Mouse (Mus musculus) liver, adult 2 months (tissue): ENCODE results near the gene Gpr65. TPM values are rescaled to one million over a fixed set of nuclear protein-coding genes. Genes with fewer than 3 reads are reported as not detected.

Source experiments
- DNase-seq: peaks from one replicate; pipeline ENCODE4 v3.0.0-alpha.2; 2011; ENCODE audit warnings: low read depth, low spot score; ENCODE audit errors: extremely low read depth
- H3K27ac ChIP-seq: fragments of 200-500 bp; replicated peaks from 2 replicates; pipeline ENCODE4 v1.5.1; 2012; ENCODE audit warnings: low read depth, mild to moderate bottlenecking, control low read depth, inconsistent platforms, low read length; ENCODE audit not compliant: insufficient read depth
- H3K27me3 ChIP-seq: fragments of 200-500 bp; 2 replicates; pipeline ENCODE4 v1.6.1; 2012; ENCODE audit warnings: mild to moderate bottlenecking, moderate library complexity, low read length, inconsistent platforms; ENCODE audit not compliant: control insufficient read depth, insufficient read depth
- H3K36me3 ChIP-seq: fragments of 200-500 bp; 2 replicates; pipeline ENCODE4 v1.6.1; 2012; ENCODE audit warnings: low read length, inconsistent platforms; ENCODE audit not compliant: control insufficient read depth, insufficient read depth
- H3K4me1 ChIP-seq: fragments of 200-500 bp; 2 replicates; pipeline ENCODE4 v1.6.1; 2011; ENCODE audit warnings: low read length; ENCODE audit not compliant: control insufficient read depth, insufficient read depth
- H3K4me3 ChIP-seq: fragments of 200-500 bp; 2 replicates; pipeline ENCODE4 v1.5.1; 2011; ENCODE audit warnings: low read depth, mild to moderate bottlenecking, control low read depth, low read length, moderate library complexity; ENCODE audit not compliant: insufficient read depth
- H3K79me2 ChIP-seq: fragments of 200-500 bp; 2 replicates; pipeline ENCODE4 v1.6.1; 2012; ENCODE audit warnings: inconsistent platforms, mild to moderate bottlenecking, low read length, moderate library complexity; ENCODE audit not compliant: control insufficient read depth, insufficient read depth
- H3K9ac ChIP-seq: fragments of 200-500 bp; 2 replicates; pipeline ENCODE4 v1.6.1; 2012; ENCODE audit warnings: low read depth, mild to moderate bottlenecking, control low read depth, inconsistent platforms, low read length
- CTCF ChIP-seq: fragments of 200-500 bp; IDR thresholded peaks from 2 replicates; pipeline ENCODE4 v1.5.1; 2011; ENCODE audit warnings: low read depth, low read length, control low read depth
- POLR2A ChIP-seq: fragments of 200-500 bp; IDR thresholded peaks from 2 replicates; pipeline ENCODE4 v1.6.1; 2011; ENCODE audit warnings: low read length, control low read depth; ENCODE audit not compliant: insufficient read depth; ENCODE audit errors: extremely low read depth
- WGBS: fragments of 180-500 bp; shearing (Covaris S2); methylation state at CpG from one replicate; pipeline ENCODE4 v1.1.7; 2018; 5-methylcytosine and 5-hydroxymethylcytosine counted together
- polyA plus RNA-seq: library from polyadenylated mRNA; depleted of rRNA; stranded (reverse); fragments of >200 nt; gene quantifications from 2 replicates; pipeline ENCODE4 v1.2.3, GENCODE M21; 2012
- total RNA-seq: library from RNA; depleted of rRNA; stranded (reverse); fragments of >200 nt; gene quantifications from 2 replicates; pipeline ENCODE4 v1.2.3, GENCODE M21; 2014

The Gpr65 gene
- total and polyA plus RNA-seq, 2 experiments = 1.0 to 1.8 TPM

GRCm38 (mm10) chr12:98258845-98259517, 9.5 kb upstream of the Gpr65 start, which contains the start of gene Galc:
Gene Galc, minus strand, starts transcription at chr12:98259459.
- H3K9ac ChIP-seq = peak within 1 kb of the TSS; percentile 98
- H3K27ac ChIP-seq = peak within 1 kb of the TSS; percentile 77
- H3K36me3 ChIP-seq = peaks cover 1% of the 10 kb centered on the region; the same call in 1 of the 2 replicates
- peak within 1 kb of the TSS; percentile 97 for H3K4me3 ChIP-seq
- H3K79me2 ChIP-seq = no peaks in the 10 kb centered on the region
- H3K27me3 ChIP-seq = no peaks in the 10 kb centered on the region
- under 1% methylated on average over 76 of the region's 76 CpGs for WGBS
- peak; percentile 23; the same call in 1 of the 2 replicates for TF ChIP-seq POLR2A
- TF ChIP-seq CTCF = no peak
- peak; percentile 79 for DNase-seq
- peaks cover 2% of the 10 kb centered on the region; the same call in 1 of the 2 replicates for H3K4me1 ChIP-seq

GRCm38 (mm10) chr12:98259518-98259852, 8.9 kb upstream of the Gpr65 start:
- H3K4me1 ChIP-seq = peaks cover 2% of the 10 kb centered on the region; the same call in 1 of the 2 replicates
- H3K27ac ChIP-seq = peak overlapping the region; percentile 76
- 2% methylated on average over 12 of the region's 12 CpGs for WGBS
- H3K79me2 ChIP-seq = no peaks in the 10 kb centered on the region
- no peak for DNase-seq
- H3K4me3 ChIP-seq = peak overlapping the region; percentile 97
- TF ChIP-seq POLR2A = no peak
- no peak for TF ChIP-seq CTCF
- H3K9ac ChIP-seq = peak overlapping the region; percentile 79
- peaks cover 1% of the 10 kb centered on the region; the same call in 1 of the 2 replicates for H3K36me3 ChIP-seq
- H3K27me3 ChIP-seq = no peaks in the 10 kb centered on the region

- WGBS = 80% methylated on average over 9 of the region's 9 CpGs
- H3K27me3 ChIP-seq = no peaks in the 10 kb centered on the region
- H3K36me3 ChIP-seq = no peaks in the 10 kb centered on the region
- H3K9ac ChIP-seq = no peak overlapping the region
- no peak overlapping the region for H3K4me3 ChIP-seq
- peak overlapping the region; percentile 18 for H3K27ac ChIP-seq
- no peak for DNase-seq
- no peaks in the 10 kb centered on the region for H3K79me2 ChIP-seq
- no peaks in the 10 kb centered on the region for H3K4me1 ChIP-seq
- TF ChIP-seq CTCF = no peak
- TF ChIP-seq POLR2A = no peak
Measured at GRCm38 (mm10) chr12:98265697-98266096, 2.7 kb upstream of the Gpr65 start.

- Histone ChIP-seq H3K4me1 (no peaks in the 10 kb centered on the region), H3K36me3 (no peaks in the 10 kb centered on the region), H3K4me3 (peak overlapping the region; percentile 23), H3K27ac (no peak overlapping the region), H3K27me3 (no peaks in the 10 kb centered on the region), H3K79me2 (no peaks in the 10 kb centered on the region), H3K9ac (peak overlapping the region; percentile 39; the same call in 1 of the 2 replicates)
- DNase-seq = no peak
- TF ChIP-seq POLR2A = no peak
- no peak for TF ChIP-seq CTCF
- 63% methylated on average over 17 of the region's 17 CpGs for WGBS
Measured at GRCm38 (mm10) chr12:98269791-98270745, 1.6 kb downstream of the Gpr65 start.

DNA sequence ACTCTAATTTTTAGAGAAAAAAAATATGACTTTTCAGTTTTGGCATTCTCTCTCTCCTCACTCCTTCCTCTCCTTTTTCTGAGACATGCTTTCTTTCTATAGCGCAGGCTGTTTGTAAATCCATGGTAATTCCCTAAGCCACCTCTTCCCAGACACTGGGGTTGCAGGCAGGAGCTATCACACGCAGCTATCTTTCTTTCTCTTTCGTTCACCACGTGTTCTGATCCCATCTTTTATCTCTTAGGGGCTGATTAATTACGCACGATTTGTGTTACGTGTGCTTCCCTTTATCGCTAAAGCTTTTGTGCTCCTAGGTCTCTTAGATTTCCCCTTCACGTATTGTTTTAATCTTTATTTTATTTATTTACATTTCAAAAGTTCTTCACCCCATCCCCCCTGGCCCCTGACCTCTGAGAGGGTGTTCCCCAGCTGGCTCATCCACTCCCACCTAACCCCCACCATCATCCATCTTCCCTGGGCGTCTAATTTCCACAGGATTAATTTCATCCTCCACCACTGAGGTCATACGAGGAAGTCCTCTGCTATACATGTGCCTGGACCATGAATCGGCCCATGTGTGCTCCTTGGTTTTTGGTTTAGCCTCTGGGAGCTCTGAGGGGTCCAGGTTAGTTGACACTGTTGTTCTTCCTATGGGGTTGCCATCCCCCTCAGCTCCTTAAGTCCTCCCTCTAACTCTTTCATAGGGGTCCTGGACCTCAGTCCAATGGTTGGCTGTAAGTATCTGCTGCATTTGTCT, 2.6 kb downstream of the Gpr65 start:
- no peaks in the 10 kb centered on the region for H3K4me1 ChIP-seq
- H3K27me3 ChIP-seq = no peaks in the 10 kb centered on the region
- no peaks in the 10 kb centered on the region for H3K79me2 ChIP-seq
- H3K27ac ChIP-seq = no peak overlapping the region
- no peak for DNase-seq
- WGBS = 62% methylated on average over 12 of the region's 12 CpGs
- no peak overlapping the region for H3K9ac ChIP-seq
- H3K36me3 ChIP-seq = no peaks in the 10 kb centered on the region
- TF ChIP-seq CTCF = no peak
- no peak for TF ChIP-seq POLR2A
- H3K4me3 ChIP-seq = no peak overlapping the region
